Comparison of ENCODE assay signal across 8 mouse cellular contexts in the genomic region with DNA sequence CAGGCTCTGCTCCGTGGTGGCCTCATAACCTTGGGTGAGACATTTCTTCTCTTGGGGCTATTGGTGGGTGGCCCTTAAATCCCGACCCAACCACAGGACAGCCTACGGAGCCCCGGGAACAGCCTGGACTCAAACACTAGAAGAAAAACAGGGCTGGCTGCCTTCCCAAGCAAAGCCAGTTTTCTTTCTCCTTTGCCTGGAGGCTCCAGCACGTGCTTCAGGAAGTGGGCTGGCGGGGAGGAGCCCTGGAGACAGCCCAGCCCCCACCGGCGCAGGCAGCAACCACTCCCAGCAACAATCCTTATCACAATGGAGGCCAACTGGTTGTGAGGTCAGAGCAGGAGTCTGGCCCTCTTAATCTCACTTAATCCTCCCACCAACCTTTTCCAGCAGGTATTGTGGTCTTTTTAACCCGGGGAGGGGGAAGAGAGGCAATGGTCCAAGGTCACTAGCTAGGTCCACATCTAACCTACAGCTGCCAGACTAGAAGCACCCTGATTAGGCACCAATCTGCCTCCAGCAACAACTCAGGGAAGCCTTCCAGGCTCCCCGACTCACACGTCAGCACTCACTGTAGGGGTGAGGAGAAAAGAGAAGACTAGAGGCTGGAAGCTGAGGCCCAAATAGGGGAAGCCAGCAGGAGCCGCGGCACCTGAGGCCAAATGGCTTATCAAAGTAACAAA. TPM values are rescaled to one million over a fixed set of nuclear protein-coding genes. Genes with fewer than 3 reads are reported as not detected.
DNase-seq lines count a peak whose midpoint lies in the region; ATAC-seq and TF ChIP-seq lines count a peak whose summit lies in the region.

No protein-coding gene starts in this region.

- peak overlapping the region; percentile 98 for H3K4me2 ChIP-seq in intestine, postnatal 0 days (replicated peaks; ENCODE audit: low read depth)
- peak overlapping the region; percentile 100 for H3K4me2 ChIP-seq in limb, embryonic 12.5 days
- H3K4me2 ChIP-seq in midbrain, embryonic 13.5 days (replicated peaks), result peak overlapping the region; percentile 97

- WGBS in intestine, postnatal 0 days, result 2% methylated on average over 13 of the region's 13 CpGs
- WGBS in limb, embryonic 12.5 days, result 1% methylated on average over 13 of the region's 13 CpGs
- WGBS in midbrain, embryonic 13.5 days, result 0% methylated on average over 13 of the region's 13 CpGs

- peak overlapping the region; percentile 86 for H3K4me3 ChIP-seq in intestine, postnatal 0 days (ENCODE audit: low read depth, low read length)
- peak overlapping the region; percentile 99 for H3K4me3 ChIP-seq in limb, embryonic 12.5 days (replicated peaks)
- H3K4me3 ChIP-seq in midbrain, embryonic 13.5 days (replicated peaks), result peak overlapping the region; percentile 96

- DNase-seq in CD4-positive, CD25-positive, alpha-beta regulatory T cell, adult 2 months (ENCODE audit: low read depth, low spot score), result peak; percentile 67
- DNase-seq in embryo, embryonic 9.5 days (ENCODE audit: extremely low spot score), result peak; percentile 81
- DNase-seq in gastrocnemius, postnatal 4 days (ENCODE audit: low spot score in 2 of 2), result peak; percentile 78 to 92
- peak; percentile 51 for DNase-seq in splenic B cell, adult 2 months (ENCODE audit: low read depth, low spot score)

- no peaks in the 10 kb centered on the region; the same call in 1 of the 2 replicates for H3K36me3 ChIP-seq in intestine, postnatal 0 days (ENCODE audit: control insufficient read depth, insufficient read depth)
- H3K36me3 ChIP-seq in limb, embryonic 12.5 days, result peaks cover 31% of the 10 kb centered on the region
- H3K36me3 ChIP-seq in midbrain, embryonic 13.5 days, result peaks cover 32% of the 10 kb centered on the region
- peaks cover 5% of the 10 kb centered on the region for H3K36me3 ChIP-seq in splenic B cell, adult 2 months (ENCODE audit: control insufficient read depth, insufficient read depth, low read length, poor library complexity, severe bottlenecking)

- no peaks in the 10 kb centered on the region for H3K27me3 ChIP-seq in intestine, postnatal 0 days (replicated peaks; ENCODE audit: control insufficient read depth, insufficient read depth, low read length)
- H3K27me3 ChIP-seq in limb, embryonic 12.5 days, result no peaks in the 10 kb centered on the region
- no peaks in the 10 kb centered on the region for H3K27me3 ChIP-seq in midbrain, embryonic 13.5 days
- H3K27me3 ChIP-seq in splenic B cell, adult 2 months (ENCODE audit: control insufficient read depth, insufficient read depth, low read length, poor library complexity, severe bottlenecking), result no peaks in the 10 kb centered on the region

- peak overlapping the region; percentile 100 for H3K27ac ChIP-seq in intestine, postnatal 0 days (ENCODE audit: low read depth, low read length)
- H3K27ac ChIP-seq in limb, embryonic 12.5 days, result peak overlapping the region; percentile 100
- H3K27ac ChIP-seq in midbrain, embryonic 13.5 days, result peak overlapping the region; percentile 100

- H3K4me1 ChIP-seq in intestine, postnatal 0 days (replicated peaks; ENCODE audit: control insufficient read depth, insufficient read depth, low read length), result peaks cover 12% of the 10 kb centered on the region
- H3K4me1 ChIP-seq in limb, embryonic 12.5 days (replicated peaks), result peaks cover 68% of the 10 kb centered on the region
- H3K4me1 ChIP-seq in midbrain, embryonic 13.5 days (replicated peaks), result peaks cover 64% of the 10 kb centered on the region

- H3K9ac ChIP-seq in intestine, postnatal 0 days (ENCODE audit: low read depth, low read length), result peak overlapping the region; percentile 99
- H3K9ac ChIP-seq in limb, embryonic 12.5 days (replicated peaks), result peak overlapping the region; percentile 100
- peak overlapping the region; percentile 100 for H3K9ac ChIP-seq in midbrain, embryonic 13.5 days (replicated peaks)

- no peak for TF ChIP-seq CTCF in intestine, postnatal 0 days (IDR thresholded peaks at IDR 0.05; ENCODE audit: low read depth)

- no peaks in the 10 kb centered on the region for H3K9me3 ChIP-seq in intestine, postnatal 0 days (ENCODE audit: control insufficient read depth)
- H3K9me3 ChIP-seq in limb, embryonic 12.5 days, result no peaks in the 10 kb centered on the region
- no peaks in the 10 kb centered on the region for H3K9me3 ChIP-seq in midbrain, embryonic 13.5 days

- ATAC-seq in CD4-positive, CD25-positive, alpha-beta regulatory T cell, adult 4 months, result no peak
- peak; percentile 65 for ATAC-seq in intestine, postnatal 0 days
- 0 out of 2 replicates have a peak, but pooled peaks have one; percentile 11 for ATAC-seq in limb, embryonic 12.5 days (ENCODE audit: insufficient number of reproducible peaks, insufficient read depth, low FRiP score, low TSS enrichment, low read depth)
- ATAC-seq in midbrain, embryonic 13.5 days, result peak; percentile 24; the same call in 1 of the 2 replicates

RNA-seq across cellular contexts. Expression of gene Rhof, which starts 4.0 kb away (rescaled TPM):
- 100 to 1,000 TPM in 1 of 2 experiments, 10 to 100 TPM in 1; 80.6 to 101 TPM for polyA plus RNA-seq in CD4-positive, CD25-positive, alpha-beta regulatory T cell, adult 4 months (2017; shearing (Covaris generic))
- under 1 TPM; 0.91 to 0.93 TPM for total RNA-seq in gastrocnemius, postnatal 4 days (2021)
- polyA plus RNA-seq in intestine, postnatal 0 days (2015; fragmentation: Nextera tagmentation; extraction: Ambion mirVana), result 17.0 TPM in 2 replicates
- 2.9 and 3.0 TPM in 2 replicates for polyA plus RNA-seq in limb, embryonic 12.5 days (2016; fragmentation: Nextera tagmentation; extraction: Ambion mirVana)
- polyA plus RNA-seq in midbrain, embryonic 13.5 days (2015; fragmentation: Nextera tagmentation; extraction: Ambion mirVana), result 2.6 and 3.3 TPM in 2 replicates

RNA-seq across cellular contexts. Expression of gene Setd1b, which starts 5.5 kb away (rescaled TPM):
- polyA plus RNA-seq in CD4-positive, CD25-positive, alpha-beta regulatory T cell, adult 4 months (2017; shearing (Covaris generic)), result 10 to 100 TPM; 17.1 to 20.8 TPM
- 10 to 100 TPM; 21.0 to 21.4 TPM for total RNA-seq in gastrocnemius, postnatal 4 days (2021)
- polyA plus RNA-seq in intestine, postnatal 0 days (2015; fragmentation: Nextera tagmentation; extraction: Ambion mirVana), result 5.4 and 6.7 TPM in 2 replicates
- 10.9 and 11.4 TPM in 2 replicates for polyA plus RNA-seq in limb, embryonic 12.5 days (2016; fragmentation: Nextera tagmentation; extraction: Ambion mirVana)
- 13.3 and 14.1 TPM in 2 replicates for polyA plus RNA-seq in midbrain, embryonic 13.5 days (2015; fragmentation: Nextera tagmentation; extraction: Ambion mirVana)

RNA-seq across cellular contexts. Expression of gene Psmd9, which starts 32.7 kb away (rescaled TPM):
- 10 to 100 TPM; 36.5 to 41.5 TPM for polyA plus RNA-seq in CD4-positive, CD25-positive, alpha-beta regulatory T cell, adult 4 months (2017; shearing (Covaris generic))
- total RNA-seq in gastrocnemius, postnatal 4 days (2021), result 10 to 100 TPM; 28.3 to 32.2 TPM
- 50.9 and 57.5 TPM in 2 replicates for polyA plus RNA-seq in intestine, postnatal 0 days (2015; fragmentation: Nextera tagmentation; extraction: Ambion mirVana)
- polyA plus RNA-seq in limb, embryonic 12.5 days (2016; fragmentation: Nextera tagmentation; extraction: Ambion mirVana), result 89.3 and 91.0 TPM in 2 replicates
- polyA plus RNA-seq in midbrain, embryonic 13.5 days (2015; fragmentation: Nextera tagmentation; extraction: Ambion mirVana), result 72.2 and 74.0 TPM in 2 replicates

RNA-seq across cellular contexts. Expression of gene Hpd, which starts 46.0 kb away (rescaled TPM):
- polyA plus RNA-seq in CD4-positive, CD25-positive, alpha-beta regulatory T cell, adult 4 months (2017; shearing (Covaris generic)), result not detected
- 1 to 10 TPM in 1 of 2 experiments, under 1 TPM in 1; 0.42 to 2.4 TPM for total RNA-seq in gastrocnemius, postnatal 4 days (2021)
- 3.9 and 4.7 TPM in 2 replicates for polyA plus RNA-seq in intestine, postnatal 0 days (2015; fragmentation: Nextera tagmentation; extraction: Ambion mirVana)
- polyA plus RNA-seq in limb, embryonic 12.5 days (2016; fragmentation: Nextera tagmentation; extraction: Ambion mirVana), result not detected in 2 replicates
- polyA plus RNA-seq in midbrain, embryonic 13.5 days (2015; fragmentation: Nextera tagmentation; extraction: Ambion mirVana), result not detected in 2 replicates
